Mouse (Mus musculus) CH12.LX (cell line): ENCODE measurements at regions not wholly inside any gene's neighbourhood (a gene's known extent, or its start where the extent isn't known, plus 50 kb on each side); places are given as distances from the start of the nearest gene placed in this dataset.

Source experiments
- CTCF ChIP-seq, 2 experiments: IDR thresholded peaks in 1 of 2; conservative IDR thresholded peaks in 1 of 2; 2 replicates each; pipeline ENCODE4 v1.5.1; 2011 to 2012; ENCODE audit warnings: low read depth in 2 of 2, low read length in 2 of 2, improper control_type of control experiment in 1 of 2, inconsistent platforms in 1 of 2, mild to moderate bottlenecking in 1 of 2, moderate library complexity in 1 of 2
- E2F4 ChIP-seq: IDR thresholded peaks from 2 replicates; pipeline ENCODE4 v1.6.1; 2011; ENCODE audit warnings: low read depth, low read length, improper control_type of control experiment; ENCODE audit not compliant: insufficient replicate concordance
- KAT2A ChIP-seq: IDR thresholded peaks from 2 replicates; pipeline ENCODE4 v1.6.1; 2012; ENCODE audit warnings: low read length, improper control_type of control experiment, inconsistent platforms; ENCODE audit not compliant: insufficient replicate concordance
- MEF2A ChIP-seq: IDR thresholded peaks from 2 replicates; pipeline ENCODE4 v1.6.1; 2014; ENCODE audit warnings: low read depth, mild to moderate bottlenecking, inconsistent platforms, low read length, improper control_type of control experiment, borderline replicate concordance
- NRF1 ChIP-seq: IDR thresholded peaks from 2 replicates; pipeline ENCODE4 v1.6.1; 2014; ENCODE audit warnings: low read depth, mild to moderate bottlenecking, inconsistent platforms, low read length, improper control_type of control experiment, moderate library complexity
- POLR2AphosphoS2 ChIP-seq: IDR thresholded peaks from 2 replicates; pipeline ENCODE4 v1.6.1; 2011; ENCODE audit warnings: low read depth, low read length, improper control_type of control experiment
- SIN3A ChIP-seq: IDR thresholded peaks from 2 replicates; pipeline ENCODE4 v1.6.1; 2012; ENCODE audit warnings: low read length, improper control_type of control experiment, inconsistent platforms
- TBP ChIP-seq: conservative IDR thresholded peaks from 2 replicates; pipeline ENCODE4 v1.6.1; 2011; ENCODE audit warnings: low read depth, low read length, improper control_type of control experiment
- ZKSCAN1 ChIP-seq: IDR thresholded peaks from 2 replicates; pipeline ENCODE4 v1.6.1; 2012; ENCODE audit warnings: low read depth, inconsistent platforms, low read length, improper control_type of control experiment, borderline replicate concordance

GRCm38 (mm10) chr13:53648353-53648752, 175.5 kb upstream of the Msx2 start:
- TF ChIP-seq CTCF (conservative IDR thresholded peaks at IDR 0.05 in 1 of 2, IDR thresholded peaks at IDR 0.05 in 1 of 2; ENCODE audit: low read depth in 2 of 2, low read length in 2 of 2): no peak
- TF ChIP-seq TBP: no peak
- no peak for TF ChIP-seq POLR2AphosphoS2
- TF ChIP-seq E2F4: no peak
- no peak for TF ChIP-seq KAT2A
- no peak for TF ChIP-seq MEF2A
- no peak for TF ChIP-seq SIN3A
- no peak for TF ChIP-seq ZKSCAN1
- no peak for TF ChIP-seq NRF1
